Mouse (Mus musculus): ENCODE measurements around the gene Tssc4. TPM values are rescaled to one million over a fixed set of nuclear protein-coding genes. Genes with fewer than 3 reads are reported as not detected.
A peak's percentile ranks its signal among the peaks of the same experiment; 100 is the strongest.

Gene Tssc4
- total RNA-seq, 2 experiments from 2014 or later = 15.3 TPM

GRCm38 (mm10) chr7:143105258-143105897, 36.3 kb downstream of the Tssc4 start:
- DNase-seq = no peak
- intact Hi-C loops (cut with DNase I) = loop anchor here (5.0 kb wide), 1 partner anchor 192 kb away; no protein-coding TSS in a partner anchor

GRCm38 (mm10) chr7:143106062-143106461, 37.0 kb downstream of the Tssc4 start, which contains the start of gene Kcnq1:
Kcnq1 (plus strand) TSS chr7:143106362.
- intact Hi-C loops (cut with DNase I) = loop anchor here (2.0 to 5.0 kb wide), 2 partner anchors 33 to 191 kb away; no protein-coding TSS in a partner anchor
- no peak for DNase-seq

GRCm38 (mm10) chr7:143106672-143107465, 37.8 kb downstream of the Tssc4 start:
- DNase-seq = peak; percentile 57 to 66
- intact Hi-C loops (cut with DNase I) = loop anchor here (2.0 to 5.0 kb wide), 2 partner anchors 32 to 190 kb away; no protein-coding TSS in a partner anchor

- peak; percentile 46 to 61 for DNase-seq
- intact Hi-C loops (cut with DNase I) = loop anchor here (5.0 kb wide), 1 partner anchor 189 kb away; no protein-coding TSS in a partner anchor
These were observed 39.2 kb downstream of the Tssc4 start for GRCm38 (mm10) chr7:143108200-143108599.

GRCm38 (mm10) chr7:143108996-143109660, 40.1 kb downstream of the Tssc4 start:
- DNase-seq = no peak
- intact Hi-C loops (cut with DNase I) = loop anchor here (5.0 kb wide), 1 partner anchor 188 kb away; no protein-coding TSS in a partner anchor

- intact Hi-C loops (cut with DNase I) = loop anchor here (2.0 to 5.0 kb wide), 2 partner anchors 15 to 188 kb away; no protein-coding TSS in a partner anchor
- DNase-seq = no peak
These were observed 40.6 kb downstream of the Tssc4 start for GRCm38 (mm10) chr7:143109696-143110095.

GRCm38 (mm10) chr7:143110803-143111202, 41.8 kb downstream of the Tssc4 start:
- DNase-seq = no peak
- intact Hi-C loops (cut with DNase I) = loop anchor here (2.0 kb wide), 1 partner anchor 14 kb away; no protein-coding TSS in a partner anchor

- intact Hi-C loops (cut with DNase I) = loop anchor here (2.0 kb wide), 1 partner anchor 13 kb away; no protein-coding TSS in a partner anchor
- DNase-seq = no peak
These were observed 42.7 kb downstream of the Tssc4 start for GRCm38 (mm10) chr7:143111719-143112118.

GRCm38 (mm10) chr7:143112395-143112794, 43.3 kb downstream of the Tssc4 start:
- intact Hi-C loops (cut with DNase I) = no loop called here
- no peak for DNase-seq

GRCm38 (mm10) chr7:143114773-143115172, 45.7 kb downstream of the Tssc4 start:
- intact Hi-C loops (cut with DNase I) = no loop called here
- DNase-seq = no peak

GRCm38 (mm10) chr7:143116521-143116920, 47.5 kb downstream of the Tssc4 start:
- intact Hi-C loops (cut with DNase I) = no loop called here
- no peak for DNase-seq

GRCm38 (mm10) chr7:143119407-143119806, 50.4 kb downstream of the Tssc4 start:
- no peak for DNase-seq
- intact Hi-C loops (cut with DNase I) = no loop called here

- DNase-seq = no peak
- intact Hi-C loops (cut with DNase I) = no loop called here
These were observed 50.8 kb downstream of the Tssc4 start for GRCm38 (mm10) chr7:143119826-143120225.

Other genes with a start within 250 kb of the Tssc4 start
- not detected for gene Th, start 138.1 kb upstream of the Tssc4 start, total RNA-seq (2021)
- gene Ascl2, start 100.0 kb upstream of the Tssc4 start, total RNA-seq (2021) = not detected
- gene Tspan32, start 64.2 kb upstream of the Tssc4 start, total RNA-seq (2021) = under 1 TPM; 0.28 to 0.46 TPM
- 100 to 1,000 TPM; 398 to 441 TPM for gene Cd81, start 16.5 kb upstream of the Tssc4 start, total RNA-seq (2021)
- not detected for gene Trpm5, start 25.4 kb downstream of the Tssc4 start, total RNA-seq (2021)
- 10 to 100 TPM; 34.3 to 37.1 TPM for gene Kcnq1, start 37.1 kb downstream of the Tssc4 start, total RNA-seq (2021)